Mouse (Mus musculus): ENCODE measurements at regions not wholly inside any gene's neighbourhood (a gene's known extent, or its start where the extent isn't known, plus 50 kb on each side); places are given as distances from the start of the nearest gene placed in this dataset.

GRCm38 (mm10) chr6:31695885-31696284, 132.1 kb upstream of the Podxl start:
- H3K36me3 ChIP-seq (ENCODE audit: control insufficient read depth, insufficient read depth, low read length, poor library complexity, severe bottlenecking) = no peaks in the 10 kb centered on the region
- no peak for DNase-seq (ENCODE audit: low read depth, low spot score)
- H3K27me3 ChIP-seq (ENCODE audit: control insufficient read depth, insufficient read depth, low read length, poor library complexity, severe bottlenecking) = no peaks in the 10 kb centered on the region

- H3K36me3 ChIP-seq (ENCODE audit: control insufficient read depth, insufficient read depth, low read length, poor library complexity, severe bottlenecking) = no peaks in the 10 kb centered on the region
- no peak for DNase-seq (ENCODE audit: low read depth, low spot score)
These were observed 129.3 kb upstream of the Podxl start for GRCm38 (mm10) chr6:31693047-31693446.

DNA sequence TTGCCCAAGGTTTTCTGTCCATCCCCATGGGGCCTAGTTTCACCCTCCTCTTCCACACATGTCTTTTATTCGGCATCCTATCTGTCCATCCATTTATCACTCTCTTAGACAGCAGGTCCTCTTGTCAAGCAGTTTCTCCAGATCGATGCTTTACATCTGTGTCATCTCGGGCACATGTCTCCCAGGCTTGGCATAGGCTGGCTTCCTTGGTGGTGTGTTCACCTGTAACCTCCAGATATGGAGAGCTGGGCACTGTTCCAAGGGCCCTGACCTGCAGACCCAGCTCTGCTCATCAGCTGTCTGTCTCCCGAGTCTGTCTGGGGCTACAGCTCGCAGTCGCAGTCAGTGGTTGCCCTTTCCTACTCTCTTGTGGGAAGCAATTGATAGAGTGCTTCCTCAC, 128.2 kb upstream of the Podxl start:
- Histone ChIP-seq H3K36me3 (ENCODE audit: control insufficient read depth, insufficient read depth, low read length, poor library complexity, severe bottlenecking) (no peaks in the 10 kb centered on the region), H3K27me3 (ENCODE audit: control insufficient read depth, insufficient read depth, low read length, poor library complexity, severe bottlenecking) (no peaks in the 10 kb centered on the region)
- DNase-seq (ENCODE audit: low read depth, low spot score) = no peak

More at GRCm38 (mm10) chr6:31693047-31693446, 129.3 kb upstream of the Podxl start:
- no peaks in the 10 kb centered on the region for H3K27me3 ChIP-seq (ENCODE audit: control insufficient read depth, insufficient read depth, low read length, poor library complexity, severe bottlenecking)

DNA sequence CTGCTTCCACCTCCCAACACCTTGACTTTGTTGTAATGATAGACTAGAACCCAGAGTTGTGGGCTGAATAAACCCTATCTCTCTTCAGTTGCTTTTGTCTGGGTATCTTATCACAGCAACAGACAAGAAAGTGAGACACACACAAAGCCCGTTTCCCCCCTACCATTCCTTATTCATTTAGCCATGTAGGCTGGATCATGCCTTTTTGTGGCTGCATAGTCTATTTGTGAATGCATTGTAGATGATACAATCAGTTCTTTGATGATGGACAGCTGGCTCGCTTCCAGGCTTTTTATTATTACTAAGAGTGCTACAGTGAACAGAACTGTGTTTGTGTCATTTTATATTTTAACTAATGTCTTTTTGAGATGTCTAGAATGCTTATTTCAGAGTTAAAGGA, 116.3 kb upstream of the Podxl start:
- no peaks in the 10 kb centered on the region for H3K36me3 ChIP-seq (ENCODE audit: control insufficient read depth, insufficient read depth, low read length, poor library complexity, severe bottlenecking)
- H3K27me3 ChIP-seq (ENCODE audit: control insufficient read depth, insufficient read depth, low read length, poor library complexity, severe bottlenecking) = no peaks in the 10 kb centered on the region
- DNase-seq (ENCODE audit: low read depth, low spot score) = no peak

GRCm38 (mm10) chr6:31665671-31666486, 102.1 kb upstream of the Podxl start:
- Histone ChIP-seq H3K27me3 (ENCODE audit: control insufficient read depth, insufficient read depth, low read length, poor library complexity, severe bottlenecking) (no peaks in the 10 kb centered on the region), H3K36me3 (ENCODE audit: control insufficient read depth, insufficient read depth, low read length, poor library complexity, severe bottlenecking) (no peaks in the 10 kb centered on the region)
- no peak for DNase-seq (ENCODE audit: low read depth, low spot score)

GRCm38 (mm10) chr6:31664495-31664894, 100.7 kb upstream of the Podxl start:
- Histone ChIP-seq H3K36me3 (ENCODE audit: control insufficient read depth, insufficient read depth, low read length, poor library complexity, severe bottlenecking) (no peaks in the 10 kb centered on the region), H3K27me3 (ENCODE audit: control insufficient read depth, insufficient read depth, low read length, poor library complexity, severe bottlenecking) (no peaks in the 10 kb centered on the region)
- DNase-seq (ENCODE audit: low read depth, low spot score) = peak; percentile 46

DNA sequence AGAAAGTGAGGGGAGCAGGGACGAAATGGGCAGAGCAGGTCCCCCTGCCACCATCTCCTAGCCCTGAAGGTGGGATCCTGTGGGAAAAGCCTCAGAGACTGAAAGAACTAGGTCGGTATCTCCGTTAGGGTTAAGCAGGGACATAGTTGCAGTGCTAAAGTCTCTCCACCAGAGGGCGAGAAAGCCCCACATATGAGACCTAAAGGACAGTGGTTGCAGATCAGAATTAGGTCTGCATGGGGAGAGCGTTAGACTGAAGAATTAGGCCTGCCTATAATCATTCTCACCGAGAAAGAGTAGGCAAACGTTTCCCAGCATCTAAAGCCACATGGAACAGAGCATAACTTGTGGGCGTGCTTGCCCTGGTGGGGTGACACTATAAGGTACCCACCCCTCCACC, 97.0 kb upstream of the Podxl start:
- peak; percentile 55 for DNase-seq (ENCODE audit: low read depth, low spot score)
- no peaks in the 10 kb centered on the region for H3K27me3 ChIP-seq (ENCODE audit: control insufficient read depth, insufficient read depth, low read length, poor library complexity, severe bottlenecking)
- no peaks in the 10 kb centered on the region for H3K36me3 ChIP-seq (ENCODE audit: control insufficient read depth, insufficient read depth, low read length, poor library complexity, severe bottlenecking)

DNA sequence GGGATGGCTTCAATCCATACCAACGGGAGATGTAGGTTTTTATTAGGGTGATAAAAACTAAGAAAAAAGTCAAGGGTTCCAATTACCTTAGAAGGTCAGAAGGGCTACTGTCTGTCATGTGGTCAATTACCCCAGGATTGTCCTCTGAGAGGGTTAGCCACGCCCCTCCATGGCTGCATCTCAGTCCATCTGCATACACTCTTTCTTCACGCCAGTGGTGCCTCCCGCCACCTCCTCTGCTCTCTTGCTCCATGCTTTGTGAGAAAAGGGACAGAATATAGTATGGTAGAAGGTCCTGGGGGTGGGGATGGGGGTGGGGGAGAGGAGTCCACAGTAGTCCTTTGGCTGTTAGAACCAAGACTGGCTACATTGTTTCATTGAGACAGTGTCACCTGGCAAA, 96.1 kb upstream of the Podxl start:
- no peak for DNase-seq (ENCODE audit: low read depth, low spot score)
- Histone ChIP-seq H3K27me3 (ENCODE audit: control insufficient read depth, insufficient read depth, low read length, poor library complexity, severe bottlenecking) (no peaks in the 10 kb centered on the region), H3K36me3 (ENCODE audit: control insufficient read depth, insufficient read depth, low read length, poor library complexity, severe bottlenecking) (no peaks in the 10 kb centered on the region)

GRCm38 (mm10) chr6:31658447-31659199, 94.8 kb upstream of the Podxl start:
- no peak for DNase-seq (ENCODE audit: low read depth, low spot score)
- no peaks in the 10 kb centered on the region for H3K36me3 ChIP-seq (ENCODE audit: control insufficient read depth, insufficient read depth, low read length, poor library complexity, severe bottlenecking)
- no peaks in the 10 kb centered on the region for H3K27me3 ChIP-seq (ENCODE audit: control insufficient read depth, insufficient read depth, low read length, poor library complexity, severe bottlenecking)

- Histone ChIP-seq H3K36me3 (ENCODE audit: control insufficient read depth, insufficient read depth, low read length, poor library complexity, severe bottlenecking) (no peaks in the 10 kb centered on the region), H3K27me3 (ENCODE audit: control insufficient read depth, insufficient read depth, low read length, poor library complexity, severe bottlenecking) (no peaks in the 10 kb centered on the region)
- no peak for DNase-seq (ENCODE audit: low read depth, low spot score)
These were observed 87.2 kb upstream of the Podxl start for GRCm38 (mm10) chr6:31650791-31651476.

DNA sequence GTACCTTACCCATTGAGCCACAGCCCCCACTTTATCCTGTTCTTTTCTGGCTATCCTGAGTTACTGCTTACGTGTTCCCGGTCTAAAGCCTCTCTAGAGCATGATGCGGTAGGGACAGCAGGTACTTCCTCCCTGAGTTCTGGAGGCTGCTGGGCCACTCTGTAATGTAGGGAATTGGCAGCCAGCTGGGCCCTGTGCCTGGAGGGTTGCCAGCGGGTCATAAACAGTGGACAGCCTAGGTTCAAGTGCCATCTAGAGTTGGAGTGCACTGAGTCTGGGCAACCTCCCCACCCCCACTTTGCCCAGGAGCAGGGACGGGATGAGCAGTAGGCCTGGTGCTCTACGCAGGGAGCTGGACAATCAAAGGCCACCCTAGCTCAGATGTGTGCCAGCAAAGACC, 81.5 kb upstream of the Podxl start:
- DNase-seq (ENCODE audit: low read depth, low spot score) = no peak
- no peaks in the 10 kb centered on the region for H3K36me3 ChIP-seq (ENCODE audit: control insufficient read depth, insufficient read depth, low read length, poor library complexity, severe bottlenecking)
- H3K27me3 ChIP-seq (ENCODE audit: control insufficient read depth, insufficient read depth, low read length, poor library complexity, severe bottlenecking) = no peaks in the 10 kb centered on the region

DNA sequence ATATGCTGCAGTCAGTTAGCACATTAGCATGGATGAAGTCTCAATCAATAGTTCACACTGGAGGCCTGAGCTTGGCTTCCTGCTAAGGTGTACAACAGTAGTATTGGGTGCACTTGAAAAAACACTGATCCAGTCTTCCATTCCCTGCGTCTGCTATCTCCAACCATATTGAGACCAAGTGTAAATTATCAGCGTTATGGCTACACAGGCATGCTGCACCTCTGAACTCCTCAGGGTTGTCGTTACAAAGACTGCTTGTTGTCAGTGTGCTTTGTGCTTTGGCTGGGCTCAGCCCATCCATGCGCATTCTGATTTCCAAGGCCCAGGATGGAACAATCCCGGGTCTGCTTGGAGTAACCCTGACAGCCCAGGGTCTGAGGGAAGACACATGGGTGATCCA, 80.7 kb upstream of the Podxl start:
- DNase-seq (ENCODE audit: low read depth, low spot score) = no peak
- no peaks in the 10 kb centered on the region for H3K27me3 ChIP-seq (ENCODE audit: control insufficient read depth, insufficient read depth, low read length, poor library complexity, severe bottlenecking)
- no peaks in the 10 kb centered on the region for H3K36me3 ChIP-seq (ENCODE audit: control insufficient read depth, insufficient read depth, low read length, poor library complexity, severe bottlenecking)

GRCm38 (mm10) chr6:31642451-31642942, 78.7 kb upstream of the Podxl start:
- DNase-seq (ENCODE audit: low read depth, low spot score) = no peak
- Histone ChIP-seq H3K27me3 (ENCODE audit: control insufficient read depth, insufficient read depth, low read length, poor library complexity, severe bottlenecking) (no peaks in the 10 kb centered on the region), H3K36me3 (ENCODE audit: control insufficient read depth, insufficient read depth, low read length, poor library complexity, severe bottlenecking) (no peaks in the 10 kb centered on the region)

- no peak for DNase-seq (ENCODE audit: low read depth, low spot score)
- Histone ChIP-seq H3K27me3 (ENCODE audit: control insufficient read depth, insufficient read depth, low read length, poor library complexity, severe bottlenecking) (no peaks in the 10 kb centered on the region), H3K36me3 (ENCODE audit: control insufficient read depth, insufficient read depth, low read length, poor library complexity, severe bottlenecking) (no peaks in the 10 kb centered on the region)
These were observed 77.0 kb upstream of the Podxl start for GRCm38 (mm10) chr6:31640745-31641144.

DNA sequence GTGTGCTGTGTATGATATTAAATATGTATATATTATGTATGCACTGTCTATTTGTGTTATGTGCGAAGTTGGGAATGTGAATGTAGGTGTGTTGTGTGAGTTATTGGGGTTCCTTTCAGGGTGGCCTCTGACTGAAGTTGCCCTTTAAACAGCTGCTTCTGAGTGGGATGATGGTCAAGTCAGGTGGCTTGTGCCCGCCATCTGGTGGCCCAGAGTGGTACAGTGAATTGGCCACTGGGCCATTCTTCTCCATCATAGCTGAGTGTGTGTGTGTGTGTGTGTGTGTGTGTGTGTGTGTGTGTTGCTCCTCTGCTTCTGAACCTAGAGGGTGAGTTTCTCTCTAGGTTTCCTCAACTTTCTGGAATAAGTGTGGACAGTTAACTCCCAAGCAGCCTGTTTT, 75.7 kb upstream of the Podxl start:
- Histone ChIP-seq H3K27me3 (ENCODE audit: control insufficient read depth, insufficient read depth, low read length, poor library complexity, severe bottlenecking) (no peaks in the 10 kb centered on the region), H3K36me3 (ENCODE audit: control insufficient read depth, insufficient read depth, low read length, poor library complexity, severe bottlenecking) (no peaks in the 10 kb centered on the region)
- DNase-seq (ENCODE audit: low read depth, low spot score) = peak; percentile 4
